Mouse (Mus musculus) cortical plate, adult 2 months (tissue): ENCODE results near the gene Zfp768.

Experiments used
- CTCF ChIP-seq: fragments of 200-500 bp; IDR thresholded peaks from 2 replicates; pipeline ENCODE4 v1.5.1; 2011; ENCODE audit warnings: mild to moderate bottlenecking, control low read depth, low read length; ENCODE audit not compliant: insufficient read depth; ENCODE audit errors: extremely low read depth
- POLR2A ChIP-seq: fragments of 200-500 bp; IDR thresholded peaks from 2 replicates; pipeline ENCODE4 v1.6.1; 2011; ENCODE audit warnings: mild to moderate bottlenecking, low read length, control low read depth; ENCODE audit not compliant: insufficient read depth; ENCODE audit errors: extremely low read depth

- TF ChIP-seq CTCF (no peak), POLR2A (no peak)
Measured at GRCm38 (mm10) chr7:127391538-127391937, 46.1 kb upstream of the Zfp768 start.
